Mouse (Mus musculus) ES-E14 (cell line): Measurements from ENCODE around the gene Prkcd. TPM values are rescaled to one million over a fixed set of nuclear protein-coding genes. Genes with fewer than 3 reads are reported as not detected.

Source experiments
- DNase-seq: peaks from one replicate; pipeline ENCODE4 v3.0.0-alpha.2; 2013; ENCODE audit warnings: low read depth, low spot score
- H3K27ac ChIP-seq: 2 replicates; pipeline ENCODE4 v1.5.1; 2012; ENCODE audit warnings: low read depth, mild to moderate bottlenecking, low read length, moderate library complexity, mixed read lengths; ENCODE audit not compliant: poor library complexity, insufficient read depth, severe bottlenecking
- H3K36me3 ChIP-seq: 2 replicates; pipeline ENCODE4 v1.6.1; 2012; ENCODE audit warnings: mild to moderate bottlenecking, low read length, moderate library complexity, mixed read lengths; ENCODE audit not compliant: control insufficient read depth, poor library complexity, insufficient read depth, severe bottlenecking
- H3K4me1 ChIP-seq, 2 experiments: fragments of 150-350 bp in 1 of 2; sonication (generic) in 1 of 2; 2 replicates each; pipeline ENCODE4 v1.6.1; 2012; ENCODE audit warnings: low read length in 2 of 2, mild to moderate bottlenecking in 1 of 2, mixed read lengths in 1 of 2; ENCODE audit not compliant: control insufficient read depth in 2 of 2, insufficient read depth in 2 of 2, poor library complexity in 1 of 2
- H3K4me3 ChIP-seq, 2 experiments: fragments of 150-350 bp in 1 of 2; sonication (generic) in 1 of 2; 2 replicates each; pipeline ENCODE4 v1.5.1; 2012; ENCODE audit warnings: low read length in 2 of 2, low read depth in 1 of 2, mild to moderate bottlenecking in 1 of 2, mixed read lengths in 1 of 2; ENCODE audit not compliant: insufficient read depth in 1 of 2, poor library complexity in 1 of 2, severe bottlenecking in 1 of 2
- H3K9ac ChIP-seq: 2 replicates; pipeline ENCODE4 v1.6.1; 2012; ENCODE audit warnings: low read depth, mild to moderate bottlenecking, low read length, mixed read lengths; ENCODE audit not compliant: poor library complexity, insufficient read depth, severe bottlenecking
- H3K9me3 ChIP-seq: fragments of 150-350 bp; sonication (generic); 2 replicates; pipeline ENCODE4 v1.6.1; 2012; ENCODE audit warnings: low read depth, mild to moderate bottlenecking, low read length; ENCODE audit not compliant: control insufficient read depth, insufficient read depth
- CHD2 ChIP-seq: IDR thresholded peaks from 2 replicates; pipeline ENCODE4 v1.6.1; 2014; ENCODE audit warnings: mild to moderate bottlenecking, low read depth, low read length, inconsistent platforms
- HCFC1 ChIP-seq: IDR thresholded peaks from 2 replicates; pipeline ENCODE4 v1.6.1; 2012; ENCODE audit warnings: low read length, inconsistent platforms, borderline replicate concordance; ENCODE audit not compliant: insufficient read depth
- MAFK ChIP-seq: IDR thresholded peaks from 2 replicates; pipeline ENCODE4 v1.6.1; 2014; ENCODE audit warnings: mild to moderate bottlenecking, low read depth, low read length, inconsistent platforms; ENCODE audit not compliant: insufficient read depth
- ZC3H11A ChIP-seq: IDR thresholded peaks from 2 replicates; pipeline ENCODE4 v1.6.1; 2012; ENCODE audit warnings: low read depth, mild to moderate bottlenecking, inconsistent platforms, low read length, borderline replicate concordance
- ZNF384 ChIP-seq: IDR thresholded peaks from 2 replicates; pipeline ENCODE4 v1.6.1; 2012; ENCODE audit warnings: low read depth, low read length, inconsistent platforms
- in situ Hi-C, 2 experiments: fragments of 600-800 bp; cut with MboI; formaldehyde crosslinking; loops; one replicate each; pipeline ENCODE4 v1.15.1; 2025; ENCODE audit warnings: low sequenced_read_pairs in 2 of 2, inconsistent platforms in 1 of 2; ENCODE audit not compliant: unreplicated experiment in 2 of 2
- total RNA-seq: library from RNA; depleted of rRNA; stranded (reverse); fragments of 300-350 nt; gene quantifications from 2 replicates; pipeline ENCODE4 v1.2.3, GENCODE M21; 2012

The Prkcd gene
- total RNA-seq, 1 experiment, result 43.8 TPM

DNA sequence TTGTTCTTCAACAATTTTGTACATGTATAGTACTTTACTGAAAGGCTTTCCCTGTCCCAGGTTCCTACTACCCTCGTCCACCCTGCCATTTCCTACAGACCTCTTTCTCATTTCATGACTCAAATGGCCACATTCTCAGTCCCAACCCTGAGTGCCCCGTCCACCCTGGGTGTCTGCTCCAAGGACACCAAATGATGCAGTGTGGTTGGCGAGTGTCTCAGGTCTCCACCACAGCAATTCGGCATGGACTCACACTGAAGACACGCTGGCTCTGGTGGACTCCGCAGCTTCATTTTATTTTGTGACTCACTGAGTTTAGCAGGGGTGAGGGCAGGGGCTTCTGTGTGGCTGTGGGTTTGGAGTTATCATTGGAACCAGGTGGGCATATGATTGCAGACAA, 44.2 kb upstream of the Prkcd start:
- no peak for DNase-seq
- in situ Hi-C loops, result no loop called here
- Histone ChIP-seq H3K4me3 (no peak overlapping the region), H3K9me3 (no peaks in the 10 kb centered on the region), H3K9ac (no peak overlapping the region), H3K36me3 (peaks cover 29% of the 10 kb centered on the region; the same call in 1 of the 2 replicates), H3K4me1 (peaks cover 0 to 3% of the 10 kb centered on the region in 2 experiments; a peak in 1 of 4 replicates), H3K27ac (no peak overlapping the region)
- TF ChIP-seq ZNF384 (no peak), MAFK (no peak), HCFC1 (no peak), ZC3H11A (no peak), CHD2 (no peak)

DNA sequence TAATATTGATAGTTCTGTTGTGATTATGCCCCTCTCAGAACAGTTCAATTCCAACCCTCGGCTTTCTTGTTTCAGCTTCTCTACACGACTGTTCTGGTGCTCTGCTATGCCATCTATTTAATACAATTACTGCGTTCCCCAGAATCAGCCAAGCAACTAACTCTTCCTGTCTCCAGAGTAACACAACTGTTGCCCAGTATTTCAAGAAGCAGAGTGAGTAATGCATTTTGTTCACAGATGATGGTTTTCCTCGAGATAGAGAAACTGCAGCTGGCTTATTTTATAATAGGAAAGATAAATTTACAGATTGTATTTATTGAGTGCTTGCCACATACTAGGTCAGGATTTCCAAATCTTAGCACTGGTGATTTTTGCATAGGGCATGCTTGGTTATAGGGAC, 40.6 kb upstream of the Prkcd start:
- H3K4me3 ChIP-seq, result no peak overlapping the region
- TF ChIP-seq ZC3H11A, result no peak
- no peak for TF ChIP-seq CHD2
- peaks cover 27% of the 10 kb centered on the region; the same call in 1 of the 2 replicates for H3K36me3 ChIP-seq
- no peak overlapping the region for H3K9ac ChIP-seq
- H3K4me1 ChIP-seq, result peaks cover 0 to 3% of the 10 kb centered on the region in 2 experiments; a peak in 1 of 4 replicates
- DNase-seq, result no peak
- H3K27ac ChIP-seq, result no peak overlapping the region
- in situ Hi-C loops, result no loop called here
- no peaks in the 10 kb centered on the region for H3K9me3 ChIP-seq

- Histone ChIP-seq H3K4me3 (no peak overlapping the region), H3K36me3 (peaks cover 27% of the 10 kb centered on the region; the same call in 1 of the 2 replicates), H3K9me3 (no peaks in the 10 kb centered on the region), H3K4me1 (peaks cover 0 to 2% of the 10 kb centered on the region in 2 experiments; a peak in 1 of 4 replicates), H3K27ac (no peak overlapping the region), H3K9ac (no peak overlapping the region)
- in situ Hi-C loops, result no loop called here
- no peak for TF ChIP-seq MAFK
- no peak for TF ChIP-seq HCFC1
- no peak for TF ChIP-seq ZC3H11A
- no peak for TF ChIP-seq CHD2
- TF ChIP-seq ZNF384, result no peak
- DNase-seq, result no peak
These were observed 40.1 kb upstream of the Prkcd start for GRCm38 (mm10) chr14:30666061-30666460.

DNA sequence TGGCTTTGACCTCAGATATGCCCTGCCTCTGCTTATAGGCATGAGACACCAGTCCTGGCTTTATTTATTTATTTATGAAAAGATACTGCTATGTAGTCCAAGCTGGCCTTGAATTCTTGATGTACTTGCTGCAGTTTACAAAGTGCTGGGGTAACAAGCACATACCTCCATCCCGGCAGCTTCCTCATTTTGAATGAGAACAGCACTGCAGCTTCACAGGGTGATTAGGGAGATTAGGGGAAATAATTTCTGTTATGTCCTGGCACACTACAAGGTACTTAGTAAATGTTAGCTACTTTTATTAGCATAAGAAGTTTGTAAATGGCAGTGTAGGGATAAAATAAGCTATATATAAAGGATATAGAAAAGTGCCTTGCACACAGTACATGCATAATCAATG, 29.5 kb upstream of the Prkcd start:
- H3K9ac ChIP-seq, result no peak overlapping the region
- peaks cover 6 to 8% of the 10 kb centered on the region in 2 experiments; a peak in 3 of 4 replicates for H3K4me1 ChIP-seq
- DNase-seq, result no peak
- peaks cover 11% of the 10 kb centered on the region for H3K36me3 ChIP-seq
- H3K27ac ChIP-seq, result no peak overlapping the region
- H3K4me3 ChIP-seq, result no peak overlapping the region
- H3K9me3 ChIP-seq, result no peaks in the 10 kb centered on the region
- in situ Hi-C loops, result no loop called here
- TF ChIP-seq MAFK (no peak), CHD2 (no peak), ZC3H11A (no peak), ZNF384 (no peak), HCFC1 (no peak)

DNA sequence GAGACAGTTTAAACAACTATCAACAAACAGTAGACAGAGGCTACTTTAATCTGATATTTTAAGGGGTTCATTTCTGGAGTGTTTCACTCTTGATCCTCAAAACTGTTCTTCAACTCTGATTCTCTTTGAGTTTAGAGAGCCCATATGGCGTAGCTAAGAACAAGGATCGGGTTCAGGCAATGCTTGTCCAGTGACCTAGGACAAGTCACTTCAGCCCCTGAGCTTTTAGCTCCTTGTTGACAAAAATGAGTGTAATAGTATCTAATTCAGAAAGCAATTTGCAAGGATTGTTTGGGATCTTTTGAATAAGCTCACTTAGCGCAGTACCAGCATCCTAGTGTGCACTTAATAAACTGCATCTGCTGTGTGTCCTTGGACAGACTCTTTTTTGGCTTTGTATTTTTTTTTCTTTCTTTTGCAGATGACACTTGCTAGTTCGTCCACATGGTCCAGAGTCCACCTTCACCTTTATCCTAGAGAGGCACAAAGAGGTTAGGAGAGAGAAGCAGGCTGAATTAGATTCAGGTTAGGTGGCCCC, 28.8 kb upstream of the Prkcd start:
- Histone ChIP-seq H3K27ac (no peak overlapping the region), H3K36me3 (peaks cover 7% of the 10 kb centered on the region; the same call in 1 of the 2 replicates), H3K4me3 (peak overlapping the region; percentile 90 to 97), H3K9me3 (no peaks in the 10 kb centered on the region), H3K4me1 (peaks cover 6 to 8% of the 10 kb centered on the region in 2 experiments; a peak in 3 of 4 replicates), H3K9ac (peak overlapping the region; percentile 99)
- in situ Hi-C loops, result no loop called here
- no peak for TF ChIP-seq ZC3H11A
- no peak for TF ChIP-seq HCFC1
- TF ChIP-seq CHD2, result no peak
- TF ChIP-seq ZNF384, result no peak
- TF ChIP-seq MAFK, result no peak
- DNase-seq, result no peak
